Mouse (Mus musculus): Measurements from ENCODE around the gene Cic. TPM values are rescaled to one million over a fixed set of nuclear protein-coding genes. Genes with fewer than 3 reads are reported as not detected.
"Not testable (repeated sequence)": the region's sequence is repeated elsewhere in the genome, so short reads cannot be mapped to it uniquely, and the experiment has no call there.

Cic gene
- polyA plus RNA-seq, 1 experiment from 2014 or later: 47.0 TPM

DNA sequence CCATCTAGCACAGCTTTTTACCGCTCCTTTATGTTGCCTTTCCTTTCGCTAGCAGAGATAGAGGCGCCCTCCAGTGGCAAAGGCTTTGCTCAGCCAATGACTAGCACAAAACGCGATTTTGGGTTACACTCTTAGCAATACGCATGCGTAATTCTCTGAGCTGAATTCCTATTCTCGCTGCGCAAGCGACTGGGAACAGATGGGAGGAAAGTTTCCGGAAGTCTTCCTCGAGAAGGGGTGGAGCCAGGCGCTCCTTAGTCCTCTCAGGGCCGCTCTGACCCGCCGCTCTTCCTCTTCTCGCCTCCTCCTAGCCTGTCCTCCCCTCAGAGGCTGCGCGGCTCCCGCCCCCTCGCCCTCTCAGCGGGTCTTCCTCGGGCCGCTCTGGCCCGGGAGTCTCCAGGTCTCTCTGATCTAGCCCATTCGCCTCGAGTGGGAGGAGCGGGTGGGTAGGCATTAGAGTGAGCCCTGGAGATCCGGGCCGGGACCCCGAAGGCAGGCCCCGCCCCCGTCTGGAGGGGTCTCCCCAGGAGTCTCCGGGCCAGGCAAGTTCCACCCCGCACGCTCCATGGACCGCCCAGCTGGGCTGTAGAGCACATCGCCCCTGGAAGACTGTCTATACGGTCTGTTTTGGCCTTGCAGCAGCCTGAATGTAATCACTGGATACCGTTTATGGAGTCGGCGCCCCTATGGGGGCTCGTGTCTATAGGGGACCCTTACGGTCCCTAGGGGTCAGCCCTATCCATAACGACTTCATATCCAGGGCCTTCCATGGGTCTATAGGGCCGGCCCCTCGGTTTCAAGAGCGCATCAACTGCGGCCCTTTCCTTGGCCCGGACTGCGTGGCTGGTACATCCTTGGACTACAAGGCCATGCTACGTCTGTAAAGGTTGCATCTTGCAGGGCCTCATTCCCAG lies 49.3 kb downstream of the Cic start, which contains the start of gene Megf8:
Megf8 (plus strand) TSS at position 633 of the 914 bp plus-strand sequence.
- Histone ChIP-seq H3K27me3 (peaks cover 38% of the 10 kb centered on the region), H3K4me2 (replicated peaks) (peak within 1 kb of the TSS; percentile 99), H3K4me1 (peaks cover 28% of the 10 kb centered on the region), H3K9me3 (no peaks in the 10 kb centered on the region), H3K36me3 (no peaks in the 10 kb centered on the region), H3K4me3 (peak within 1 kb of the TSS; percentile 75), H3K9ac (peak within 1 kb of the TSS; percentile 84), H3K27ac (peak within 1 kb of the TSS; percentile 78)
- peak; percentile 99 for ATAC-seq (ENCODE audit: insufficient number of reproducible peaks, insufficient read depth, low FRiP score, low TSS enrichment)
- WGBS: 1% methylated on average over 52 of the region's 52 CpGs

- no peaks in the 10 kb centered on the region for H3K36me3 ChIP-seq
- 19% methylated on average over 21 of the region's 21 CpGs for WGBS
- H3K4me1 ChIP-seq: peaks cover 31% of the 10 kb centered on the region
- peak overlapping the region; percentile 99 for H3K4me2 ChIP-seq (replicated peaks)
- no peaks in the 10 kb centered on the region for H3K9me3 ChIP-seq
- H3K9ac ChIP-seq: peak overlapping the region; percentile 84
- peak overlapping the region; percentile 78 for H3K27ac ChIP-seq
- peak overlapping the region; percentile 75 for H3K4me3 ChIP-seq
- no peak for ATAC-seq (ENCODE audit: insufficient number of reproducible peaks, insufficient read depth, low FRiP score, low TSS enrichment)
- peaks cover 31% of the 10 kb centered on the region for H3K27me3 ChIP-seq
Observed at GRCm38 (mm10) chr7:25317446-25317999, 50.0 kb downstream of the Cic start.

DNA sequence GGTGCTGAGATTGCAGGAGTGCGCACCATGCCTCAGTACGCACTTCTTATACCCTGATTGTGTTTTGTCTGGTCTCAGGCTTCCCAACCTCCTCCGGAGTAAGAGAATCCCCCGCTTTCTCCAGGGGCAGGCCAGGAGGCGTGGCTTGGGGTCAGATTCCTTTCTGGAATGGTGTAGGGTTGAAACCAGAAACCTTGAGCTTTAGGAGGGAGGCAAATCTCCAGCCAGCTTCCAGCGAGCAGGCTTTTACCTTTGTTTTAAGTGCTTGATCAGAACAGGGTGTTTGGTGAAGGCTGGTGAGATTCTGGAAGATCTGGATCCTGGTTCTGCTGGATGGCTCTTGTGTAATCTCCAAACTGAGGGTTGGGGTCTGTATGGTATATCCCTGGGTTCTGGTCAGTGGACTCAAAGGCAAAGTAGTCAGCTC lies 54.6 kb downstream of the Cic start:
- peak overlapping the region; percentile 97 for H3K27ac ChIP-seq
- no peaks in the 10 kb centered on the region for H3K9me3 ChIP-seq
- no peaks in the 10 kb centered on the region for H3K27me3 ChIP-seq
- 0 out of 2 replicates have a peak, but pooled peaks cover 4% of the 10 kb centered on the region for H3K36me3 ChIP-seq
- WGBS: 2% methylated on average over 6 of the region's 6 CpGs
- ATAC-seq (ENCODE audit: insufficient number of reproducible peaks, insufficient read depth, low FRiP score, low TSS enrichment): peak; percentile 85
- H3K4me1 ChIP-seq: peaks cover 23% of the 10 kb centered on the region
- peak overlapping the region; percentile 36 for H3K4me2 ChIP-seq (replicated peaks)
- H3K9ac ChIP-seq: no peak overlapping the region
- peak overlapping the region; percentile 16 for H3K4me3 ChIP-seq

- Histone ChIP-seq H3K4me2 (replicated peaks) (no peak overlapping the region), H3K27ac (peak overlapping the region; percentile 66; the same call in 1 of the 2 replicates)
- WGBS: 85% methylated on average over 2 of the region's 2 CpGs
Observed at GRCm38 (mm10) chr7:25323219-25323618, 55.7 kb downstream of the Cic start.

GRCm38 (mm10) chr7:25325431-25325830 lies 57.9 kb downstream of the Cic start:
- 89% methylated on average over 6 of the region's 6 CpGs for WGBS
- not testable (repeated sequence) for H3K9me3 ChIP-seq; ATAC-seq (ENCODE audit: insufficient number of reproducible peaks, insufficient read depth, low FRiP score, low TSS enrichment)

More at GRCm38 (mm10) chr7:25323219-25323618, 55.7 kb downstream of the Cic start:
- H3K9me3 ChIP-seq: no peaks in the 10 kb centered on the region
- H3K27me3 ChIP-seq: no peaks in the 10 kb centered on the region
- peaks cover 5% of the 10 kb centered on the region for H3K36me3 ChIP-seq
- no peak overlapping the region for H3K9ac ChIP-seq
- H3K4me3 ChIP-seq: no peak overlapping the region
- no peak for ATAC-seq (ENCODE audit: insufficient number of reproducible peaks, insufficient read depth, low FRiP score, low TSS enrichment)
- peaks cover 16% of the 10 kb centered on the region for H3K4me1 ChIP-seq

DNA sequence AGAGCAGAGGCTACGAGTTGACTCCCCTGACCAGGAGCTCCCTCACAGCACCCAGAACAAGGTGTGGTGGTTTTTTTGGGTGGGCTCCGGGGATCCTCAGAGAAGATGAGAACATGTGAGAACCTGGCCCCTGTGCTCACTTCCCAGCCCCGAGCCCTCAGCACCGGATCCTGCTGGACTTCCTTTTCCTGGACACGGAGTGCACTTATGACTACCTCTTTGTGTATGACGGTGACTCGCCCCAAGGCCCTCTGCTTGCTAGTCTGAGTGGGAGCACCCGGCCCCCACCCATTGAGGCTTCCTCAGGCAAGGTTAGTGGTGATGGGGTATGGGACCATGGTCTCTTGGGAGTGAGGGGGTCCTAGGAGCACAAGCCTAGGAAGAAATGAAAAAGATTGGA lies 58.7 kb downstream of the Cic start:
- Histone ChIP-seq H3K9me3 (no peaks in the 10 kb centered on the region), H3K27me3 (no peaks in the 10 kb centered on the region), H3K36me3 (peaks cover 31% of the 10 kb centered on the region), H3K9ac (no peak overlapping the region), H3K27ac (no peak overlapping the region), H3K4me2 (replicated peaks) (no peak overlapping the region), H3K4me3 (no peak overlapping the region), H3K4me1 (peaks cover 14% of the 10 kb centered on the region)
- ATAC-seq (ENCODE audit: insufficient number of reproducible peaks, insufficient read depth, low FRiP score, low TSS enrichment): no peak
- WGBS: 64% methylated on average over 8 of the region's 8 CpGs

More at GRCm38 (mm10) chr7:25325431-25325830, 57.9 kb downstream of the Cic start:
- H3K4me3 ChIP-seq; H3K9ac ChIP-seq; H3K4me2 ChIP-seq (replicated peaks); H3K27ac ChIP-seq; H3K27me3 ChIP-seq: not testable (repeated sequence)
- Histone ChIP-seq H3K36me3 (peaks cover 23% of the 10 kb centered on the region), H3K4me1 (peaks cover 16% of the 10 kb centered on the region)

- Histone ChIP-seq H3K9ac (no peak overlapping the region), H3K4me1 (no peaks in the 10 kb centered on the region)
Observed at GRCm38 (mm10) chr7:25333596-25334307, 66.2 kb downstream of the Cic start.

DNA sequence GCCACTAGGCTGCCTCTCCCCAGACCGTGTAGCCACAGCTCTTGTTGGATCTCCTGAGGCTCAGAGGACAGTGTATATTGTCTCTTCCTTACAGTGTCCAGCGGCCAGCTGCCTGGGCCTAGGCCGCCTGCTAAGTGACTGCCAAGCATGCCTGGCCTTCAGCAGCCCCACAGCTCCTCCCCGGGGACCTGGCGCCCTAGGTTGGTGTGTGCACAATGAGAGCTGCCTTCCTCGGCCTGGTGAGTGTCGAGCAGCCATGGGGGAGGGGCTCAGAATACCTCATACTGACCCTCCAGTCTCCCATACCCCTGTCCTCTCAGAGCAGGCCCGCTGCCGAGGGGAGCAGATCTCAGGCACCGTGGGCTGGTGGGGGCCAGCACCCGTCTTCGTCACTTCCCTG lies 67.0 kb downstream of the Cic start:
- peaks cover 71% of the 10 kb centered on the region for H3K36me3 ChIP-seq
- H3K4me1 ChIP-seq: no peaks in the 10 kb centered on the region
- H3K27ac ChIP-seq: no peak overlapping the region
- no peak overlapping the region for H3K4me3 ChIP-seq
- no peaks in the 10 kb centered on the region for H3K9me3 ChIP-seq
- WGBS: 81% methylated on average over 12 of the region's 12 CpGs
- ATAC-seq (ENCODE audit: insufficient number of reproducible peaks, insufficient read depth, low FRiP score, low TSS enrichment): no peak
- no peak overlapping the region for H3K4me2 ChIP-seq (replicated peaks)
- no peak overlapping the region for H3K9ac ChIP-seq
- H3K27me3 ChIP-seq: no peaks in the 10 kb centered on the region

More at GRCm38 (mm10) chr7:25333596-25334307, 66.2 kb downstream of the Cic start:
- Histone ChIP-seq H3K36me3 (peaks cover 72% of the 10 kb centered on the region), H3K4me3 (no peak overlapping the region), H3K27me3 (no peaks in the 10 kb centered on the region), H3K4me2 (replicated peaks) (no peak overlapping the region), H3K9me3 (no peaks in the 10 kb centered on the region), H3K27ac (no peak overlapping the region)
- 43% methylated on average over 16 of the region's 16 CpGs for WGBS
- no peak for ATAC-seq (ENCODE audit: insufficient number of reproducible peaks, insufficient read depth, low FRiP score, low TSS enrichment)

DNA sequence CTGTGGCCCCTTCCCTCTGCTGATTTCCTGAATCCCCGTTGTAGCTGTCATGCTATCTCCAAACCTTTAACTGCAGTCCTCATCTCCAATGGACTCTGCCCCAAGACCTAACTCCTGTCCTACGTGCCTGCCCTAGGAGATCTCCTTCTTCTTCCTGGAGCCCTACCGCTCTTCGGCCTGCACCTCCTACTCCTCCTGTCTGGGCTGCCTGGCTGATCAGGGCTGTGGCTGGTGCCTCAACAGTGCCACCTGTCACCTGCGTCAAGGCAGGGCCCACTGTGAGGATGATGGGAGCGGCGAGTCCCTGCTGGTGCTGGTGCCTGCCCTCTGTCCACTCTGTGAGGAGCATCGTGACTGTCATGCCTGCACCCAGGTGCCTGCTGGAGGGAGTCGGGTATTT lies 71.8 kb downstream of the Cic start:
- Histone ChIP-seq H3K9ac (no peak overlapping the region), H3K27ac (no peak overlapping the region), H3K36me3 (peaks cover 81% of the 10 kb centered on the region), H3K4me3 (no peak overlapping the region), H3K4me1 (no peaks in the 10 kb centered on the region), H3K4me2 (replicated peaks) (no peak overlapping the region), H3K27me3 (no peaks in the 10 kb centered on the region), H3K9me3 (no peaks in the 10 kb centered on the region)
- 88% methylated on average over 9 of the region's 9 CpGs for WGBS
- no peak for ATAC-seq (ENCODE audit: insufficient number of reproducible peaks, insufficient read depth, low FRiP score, low TSS enrichment)

DNA sequence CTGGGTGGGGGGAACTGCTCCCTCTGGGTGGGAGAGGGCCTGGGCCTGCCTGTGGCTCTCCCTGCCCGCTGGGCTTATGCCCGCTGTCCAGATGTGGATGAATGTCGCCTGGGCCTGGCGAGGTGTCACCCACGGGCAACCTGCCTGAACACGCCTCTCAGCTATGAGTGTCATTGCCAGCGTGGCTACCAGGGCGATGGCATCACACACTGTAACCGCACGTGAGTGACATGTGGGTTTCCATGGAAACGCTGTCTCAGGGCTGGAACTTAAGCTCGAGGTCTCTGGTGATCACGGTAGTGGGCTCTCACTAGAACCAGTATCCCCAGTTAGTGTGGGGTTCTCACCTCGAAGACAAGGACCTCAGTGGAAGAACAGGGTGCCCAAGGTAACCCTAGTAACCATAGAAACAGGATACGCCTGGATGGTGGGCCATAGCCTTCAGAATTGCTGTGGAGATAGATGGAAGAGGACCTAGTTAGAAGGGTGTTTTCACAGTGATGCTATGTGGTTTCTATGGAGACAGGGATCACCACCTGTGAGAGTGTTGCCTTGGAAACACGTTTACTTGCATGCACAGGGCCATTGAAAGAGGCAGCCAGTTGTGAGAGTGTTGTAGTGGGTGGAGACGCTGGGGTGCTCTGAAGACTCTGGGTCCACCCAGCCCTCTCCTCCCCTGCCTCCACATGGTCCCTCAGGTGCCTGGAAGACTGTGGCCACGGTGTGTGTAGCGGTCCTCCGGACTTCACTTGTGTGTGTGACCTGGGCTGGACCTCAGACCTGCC lies 73.7 kb downstream of the Cic start:
- no peak overlapping the region for H3K27ac ChIP-seq

More for the DNA sequence above, 73.7 kb downstream of the Cic start:
- ATAC-seq (ENCODE audit: insufficient number of reproducible peaks, insufficient read depth, low FRiP score, low TSS enrichment): no peak
- no peaks in the 10 kb centered on the region for H3K4me1 ChIP-seq
- H3K9me3 ChIP-seq: no peaks in the 10 kb centered on the region
- no peaks in the 10 kb centered on the region for H3K27me3 ChIP-seq
- H3K4me2 ChIP-seq (replicated peaks): no peak overlapping the region
- no peak overlapping the region for H3K9ac ChIP-seq
- WGBS: 84% methylated on average over 20 of the region's 20 CpGs
- H3K4me3 ChIP-seq: no peak overlapping the region
- H3K36me3 ChIP-seq: peaks cover 80% of the 10 kb centered on the region
